Mouse (Mus musculus) hindbrain, embryonic 14.5 days (tissue): ENCODE data around the gene Idh2. TPM values are rescaled to one million over a fixed set of nuclear protein-coding genes. Genes with fewer than 3 reads are reported as not detected.

Source experiments
- ATAC-seq: fragments of 200-750 bp; cut with Nextera tagmentation; 2 replicates; pipeline ENCODE4 v1.8.0; 2017; ENCODE audit warnings: moderate number of reproducible peaks, mild to moderate bottlenecking, moderate TSS enrichment, moderate library complexity; ENCODE audit not compliant: low FRiP score
- DNase-seq: peaks from one replicate; pipeline ENCODE4 v3.0.0-alpha.2; 2015; ENCODE audit warnings: low spot score
- H3K27ac ChIP-seq: fragments of 300-500 bp; sonication (generic); 2 replicates; pipeline ENCODE4 v1.5.1; 2014; ENCODE audit warnings: mild to moderate bottlenecking, moderate library complexity
- H3K27me3 ChIP-seq: fragments of 300-500 bp; sonication (generic); 2 replicates; pipeline ENCODE4 v1.6.1; 2014; ENCODE audit warnings: mild to moderate bottlenecking, low read length, mixed read lengths; ENCODE audit not compliant: control insufficient read depth, insufficient read depth
- H3K36me3 ChIP-seq: fragments of 300-500 bp; sonication (generic); replicated peaks from 2 replicates; pipeline ENCODE4 v1.6.1; 2014; ENCODE audit not compliant: control insufficient read depth, insufficient read depth
- H3K4me1 ChIP-seq: fragments of 300-500 bp; sonication (generic); replicated peaks from 2 replicates; pipeline ENCODE4 v1.6.1; 2014; ENCODE audit warnings: antibody characterized with exemption, low read length, mixed read lengths; ENCODE audit not compliant: control insufficient read depth, insufficient read depth
- H3K4me2 ChIP-seq: fragments of 300-500 bp; sonication (generic); replicated peaks from 2 replicates; pipeline ENCODE4 v1.6.1; 2014; ENCODE audit warnings: mild to moderate bottlenecking, moderate library complexity
- H3K4me3 ChIP-seq: fragments of 300-500 bp; sonication (generic); replicated peaks from 2 replicates; pipeline ENCODE4 v1.5.1; 2014; ENCODE audit warnings: mild to moderate bottlenecking, low read length
- H3K9ac ChIP-seq: fragments of 300-500 bp; sonication (generic); 2 replicates; pipeline ENCODE4 v1.6.1; 2014
- H3K9me3 ChIP-seq: fragments of 300-500 bp; sonication (generic); 2 replicates; pipeline ENCODE4 v1.6.1; 2016; ENCODE audit warnings: low read length; ENCODE audit not compliant: control insufficient read depth
- WGBS: fragments of 180-500 bp; shearing (Covaris S2); extraction: QIAGEN DNeasy Blood & Tissue Kit; methylation state at CpG from one replicate; pipeline ENCODE4 v1.1.7; 2014; 5-methylcytosine and 5-hydroxymethylcytosine counted together
- polyA plus RNA-seq: library from polyadenylated mRNA; unstranded; fragments of >200 nt; fragmentation: Nextera tagmentation; extraction: Ambion mirVana; gene quantifications from 2 replicates; pipeline ENCODE4 v1.2.1, GENCODE M21; 2014

Idh2 gene
- polyA plus RNA-seq, 1 experiment from 2014 or later = 198 TPM

- H3K27me3 ChIP-seq = no peaks in the 10 kb centered on the region
These were observed 48.3 kb downstream of the Idh2 start for GRCm38 (mm10) chr7:80066675-80067455.

GRCm38 (mm10) chr7:80065250-80065649 is 49.9 kb downstream of the Idh2 start:
- Histone ChIP-seq H3K4me1 (peaks cover 39% of the 10 kb centered on the region), H3K27ac (no peak overlapping the region), H3K4me2 (no peak overlapping the region), H3K27me3 (no peaks in the 10 kb centered on the region), H3K4me3 (no peak overlapping the region), H3K9me3 (no peaks in the 10 kb centered on the region), H3K9ac (no peak overlapping the region), H3K36me3 (no peaks in the 10 kb centered on the region)
- DNase-seq (no peak), ATAC-seq (no peak)
- 67% methylated on average over 3 of the region's 3 CpGs for WGBS

More at GRCm38 (mm10) chr7:80066675-80067455, 48.3 kb downstream of the Idh2 start:
- Histone ChIP-seq H3K4me1 (peaks cover 50% of the 10 kb centered on the region), H3K9ac (no peak overlapping the region), H3K9me3 (no peaks in the 10 kb centered on the region), H3K36me3 (no peaks in the 10 kb centered on the region), H3K4me3 (no peak overlapping the region), H3K27ac (no peak overlapping the region), H3K4me2 (no peak overlapping the region)
- DNase-seq (no peak), ATAC-seq (no peak)
- 79% methylated on average over 13 of the region's 13 CpGs for WGBS

- H3K4me1 ChIP-seq = peaks cover 28% of the 10 kb centered on the region
- peak overlapping the region; percentile 17; the same call in 1 of the 2 replicates for H3K27ac ChIP-seq
- DNase-seq (no peak), ATAC-seq (no peak)
- 45% methylated on average over 15 of the region's 15 CpGs for WGBS
- no peak overlapping the region for H3K4me2 ChIP-seq
- no peaks in the 10 kb centered on the region for H3K36me3 ChIP-seq
- no peak overlapping the region for H3K4me3 ChIP-seq
- H3K9ac ChIP-seq = no peak overlapping the region
- no peaks in the 10 kb centered on the region for H3K27me3 ChIP-seq
- no peaks in the 10 kb centered on the region for H3K9me3 ChIP-seq
These were observed 51.1 kb downstream of the Idh2 start for GRCm38 (mm10) chr7:80063902-80064736.

- 52% methylated on average over 5 of the region's 5 CpGs for WGBS
- ATAC-seq (0 out of 2 replicates have a peak, but pooled peaks have one; percentile 22), DNase-seq (no peak)
- no peaks in the 10 kb centered on the region for H3K9me3 ChIP-seq
- H3K4me1 ChIP-seq = peaks cover 29% of the 10 kb centered on the region
- H3K9ac ChIP-seq = no peak overlapping the region
- H3K4me2 ChIP-seq = no peak overlapping the region
- no peak overlapping the region for H3K4me3 ChIP-seq
- no peaks in the 10 kb centered on the region for H3K36me3 ChIP-seq
- H3K27me3 ChIP-seq = no peaks in the 10 kb centered on the region
- peak overlapping the region; percentile 17; the same call in 1 of the 2 replicates for H3K27ac ChIP-seq
These were observed 51.9 kb downstream of the Idh2 start for GRCm38 (mm10) chr7:80063244-80063643.

- no peak overlapping the region for H3K27ac ChIP-seq
- no peaks in the 10 kb centered on the region for H3K9me3 ChIP-seq
- peaks cover 39% of the 10 kb centered on the region for H3K4me1 ChIP-seq
- ATAC-seq (no peak), DNase-seq (no peak)
- WGBS = 82% methylated on average over 17 of the region's 17 CpGs
- H3K36me3 ChIP-seq = no peaks in the 10 kb centered on the region
- H3K4me2 ChIP-seq = no peak overlapping the region
- no peaks in the 10 kb centered on the region for H3K27me3 ChIP-seq
- no peak overlapping the region for H3K4me3 ChIP-seq
- no peak overlapping the region for H3K9ac ChIP-seq
These were observed 52.9 kb downstream of the Idh2 start for GRCm38 (mm10) chr7:80062083-80062826.

- WGBS = 86% methylated on average over 10 of the region's 10 CpGs
- ATAC-seq = no peak
- Histone ChIP-seq H3K27ac (no peak overlapping the region), H3K36me3 (no peaks in the 10 kb centered on the region), H3K4me3 (no peak overlapping the region), H3K9me3 (no peaks in the 10 kb centered on the region), H3K27me3 (no peaks in the 10 kb centered on the region), H3K4me1 (peaks cover 49% of the 10 kb centered on the region), H3K9ac (no peak overlapping the region), H3K4me2 (no peak overlapping the region)
- DNase-seq = no peak
These were observed 55.0 kb downstream of the Idh2 start for GRCm38 (mm10) chr7:80060012-80060778.

GRCm38 (mm10) chr7:80059064-80059838 is 55.9 kb downstream of the Idh2 start:
- Histone ChIP-seq H3K27me3 (no peaks in the 10 kb centered on the region), H3K9me3 (no peaks in the 10 kb centered on the region), H3K9ac (no peak overlapping the region), H3K36me3 (no peaks in the 10 kb centered on the region), H3K27ac (peak overlapping the region; percentile 47), H3K4me1 (peaks cover 46% of the 10 kb centered on the region), H3K4me2 (no peak overlapping the region), H3K4me3 (no peak overlapping the region)
- WGBS = 68% methylated on average over 13 of the region's 13 CpGs
- DNase-seq (no peak), ATAC-seq (no peak)

GRCm38 (mm10) chr7:80058405-80059063 is 56.7 kb downstream of the Idh2 start:
- no peaks in the 10 kb centered on the region for H3K36me3 ChIP-seq
- DNase-seq (no peak), ATAC-seq (no peak)
- peaks cover 39% of the 10 kb centered on the region for H3K4me1 ChIP-seq
- H3K27ac ChIP-seq = peak overlapping the region; percentile 47; the same call in 1 of the 2 replicates
- WGBS = 61% methylated on average over 4 of the region's 4 CpGs
- no peak overlapping the region for H3K4me2 ChIP-seq
- H3K9me3 ChIP-seq = no peaks in the 10 kb centered on the region
- H3K9ac ChIP-seq = no peak overlapping the region
- no peak overlapping the region for H3K4me3 ChIP-seq
- H3K27me3 ChIP-seq = no peaks in the 10 kb centered on the region
